Mouse (Mus musculus): ENCODE data around the gene Slc46a1. TPM values are rescaled to one million over a fixed set of nuclear protein-coding genes. Genes with fewer than 3 reads are reported as not detected.

Gene Slc46a1
- polyA plus RNA-seq, 1 experiment from 2014 or later = 7.2 TPM

- peak overlapping the region; percentile 93; the same call in 1 of the 2 replicates for H3K27ac ChIP-seq (ENCODE audit: low read length)
- no peak for ATAC-seq (replicated peaks; ENCODE audit: extremely low read depth, insufficient read depth, low FRiP score)
- peak overlapping the region; percentile 84 for H3K4me3 ChIP-seq (ENCODE audit: low read length)
- 45% methylated on average over 9 of the region's 9 CpGs for WGBS
- peak overlapping the region; percentile 97 for H3K4me2 ChIP-seq (ENCODE audit: low read depth, low read length)
- peak overlapping the region; percentile 88 for H3K9ac ChIP-seq (ENCODE audit: low read length)
- H3K9me3 ChIP-seq (replicated peaks; ENCODE audit: control insufficient read depth, low read length) = no peaks in the 10 kb centered on the region
- H3K36me3 ChIP-seq (ENCODE audit: control insufficient read depth, insufficient read depth) = no peaks in the 10 kb centered on the region
- H3K4me1 ChIP-seq (ENCODE audit: control insufficient read depth, insufficient read depth, low read length) = peaks cover 10% of the 10 kb centered on the region
- no peaks in the 10 kb centered on the region for H3K27me3 ChIP-seq (ENCODE audit: control insufficient read depth, insufficient read depth, low read length)
Measured at GRCm38 (mm10) chr11:78465116-78465515, 381 bp upstream of the Slc46a1 start.

- no peaks in the 10 kb centered on the region for H3K9me3 ChIP-seq (replicated peaks; ENCODE audit: control insufficient read depth, low read length)
- peak overlapping the region; percentile 93 for H3K27ac ChIP-seq (ENCODE audit: low read length)
- no peak for ATAC-seq (replicated peaks; ENCODE audit: extremely low read depth, insufficient read depth, low FRiP score)
- H3K36me3 ChIP-seq (ENCODE audit: control insufficient read depth, insufficient read depth) = no peaks in the 10 kb centered on the region
- H3K4me2 ChIP-seq (ENCODE audit: low read depth, low read length) = peak overlapping the region; percentile 97
- H3K9ac ChIP-seq (ENCODE audit: low read length) = peak overlapping the region; percentile 88
- WGBS = 73% methylated on average over 23 of the region's 23 CpGs
- peak overlapping the region; percentile 84 for H3K4me3 ChIP-seq (ENCODE audit: low read length)
- no peaks in the 10 kb centered on the region for H3K27me3 ChIP-seq (ENCODE audit: control insufficient read depth, insufficient read depth, low read length)
- H3K4me1 ChIP-seq (ENCODE audit: control insufficient read depth, insufficient read depth, low read length) = peaks cover 10% of the 10 kb centered on the region
Measured at GRCm38 (mm10) chr11:78466242-78466912, 880 bp downstream of the Slc46a1 start.

- Histone ChIP-seq H3K4me1 (ENCODE audit: control insufficient read depth, insufficient read depth, low read length) (peaks cover 10% of the 10 kb centered on the region), H3K9me3 (replicated peaks; ENCODE audit: control insufficient read depth, low read length) (no peaks in the 10 kb centered on the region), H3K4me3 (ENCODE audit: low read length) (no peak overlapping the region), H3K27me3 (ENCODE audit: control insufficient read depth, insufficient read depth, low read length) (no peaks in the 10 kb centered on the region), H3K36me3 (ENCODE audit: control insufficient read depth, insufficient read depth) (no peaks in the 10 kb centered on the region), H3K4me2 (ENCODE audit: low read depth, low read length) (no peak overlapping the region), H3K9ac (ENCODE audit: low read length) (no peak overlapping the region), H3K27ac (ENCODE audit: low read length) (no peak overlapping the region)
- no peak for ATAC-seq (replicated peaks; ENCODE audit: extremely low read depth, insufficient read depth, low FRiP score)
- WGBS = 67% methylated on average over 7 of the region's 7 CpGs
Measured at GRCm38 (mm10) chr11:78467515-78467914, 2.0 kb downstream of the Slc46a1 start.

DNA sequence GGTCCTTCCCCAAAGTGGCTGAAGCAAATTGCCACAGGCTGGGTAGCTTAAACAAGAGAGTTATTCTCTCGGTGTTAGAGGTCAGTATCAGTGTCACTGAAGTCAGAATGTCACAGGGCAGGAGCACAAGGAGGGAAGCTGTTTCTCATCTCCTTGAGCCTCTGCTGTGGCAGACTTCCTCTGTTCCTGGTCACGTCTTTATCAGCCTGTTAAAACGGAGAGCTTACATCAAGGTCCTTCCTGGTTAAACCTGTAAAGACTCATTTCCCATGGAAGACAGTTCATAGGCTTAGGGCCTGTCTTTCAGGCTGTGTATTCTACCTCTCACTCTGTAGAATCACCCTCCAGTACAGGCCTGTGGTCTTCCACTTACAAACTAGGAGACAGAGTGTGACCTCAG is 2.4 kb downstream of the Slc46a1 start:
- WGBS = 45% methylated on average over 3 of the region's 3 CpGs
- Histone ChIP-seq H3K4me1 (ENCODE audit: control insufficient read depth, insufficient read depth, low read length) (peaks cover 10% of the 10 kb centered on the region), H3K36me3 (ENCODE audit: control insufficient read depth, insufficient read depth) (no peaks in the 10 kb centered on the region), H3K27ac (ENCODE audit: low read length) (no peak overlapping the region), H3K27me3 (ENCODE audit: control insufficient read depth, insufficient read depth, low read length) (no peaks in the 10 kb centered on the region), H3K9me3 (replicated peaks; ENCODE audit: control insufficient read depth, low read length) (no peaks in the 10 kb centered on the region), H3K4me2 (ENCODE audit: low read depth, low read length) (no peak overlapping the region), H3K9ac (ENCODE audit: low read length) (no peak overlapping the region), H3K4me3 (ENCODE audit: low read length) (no peak overlapping the region)
- ATAC-seq (replicated peaks; ENCODE audit: extremely low read depth, insufficient read depth, low FRiP score) = no peak

DNA sequence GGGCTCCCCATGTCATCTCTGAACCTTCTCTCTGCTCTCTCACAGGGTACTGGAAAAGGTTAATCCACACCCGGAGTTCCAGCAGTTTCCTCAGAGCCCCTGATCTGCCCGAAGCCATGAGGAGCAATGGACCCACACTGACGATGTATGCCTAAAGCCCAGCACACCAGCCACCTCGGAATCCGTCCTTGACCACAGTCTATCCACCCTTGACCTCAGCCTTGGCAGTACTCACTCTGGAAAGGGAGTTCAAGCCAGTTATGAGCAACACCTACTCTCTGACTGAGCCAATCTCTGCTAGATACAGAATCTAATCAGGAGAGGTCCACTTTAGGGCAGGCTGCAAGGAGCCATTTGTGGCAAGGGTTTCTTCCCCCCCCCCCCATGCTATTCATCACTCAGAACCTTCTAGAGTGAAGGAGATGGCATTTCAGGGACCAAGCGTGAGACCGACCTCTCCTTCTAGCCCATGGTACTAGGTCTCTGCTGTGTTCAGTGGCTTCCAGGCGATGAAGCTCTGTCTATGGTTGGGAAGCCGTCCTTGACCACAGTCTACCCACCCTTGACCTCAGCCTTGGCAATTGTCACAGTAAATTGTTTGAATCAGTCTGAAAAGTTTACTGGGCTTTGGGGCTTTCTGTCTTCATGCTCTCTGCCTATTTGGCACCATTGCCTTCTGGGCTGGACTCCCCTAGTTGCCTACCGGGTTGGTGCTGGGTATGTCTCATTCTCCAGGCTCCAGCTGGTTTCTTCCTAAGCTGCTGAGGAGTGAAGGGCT is 6.0 kb downstream of the Slc46a1 start:
- no peak overlapping the region for H3K27ac ChIP-seq (ENCODE audit: low read length)
- ATAC-seq (replicated peaks; ENCODE audit: extremely low read depth, insufficient read depth, low FRiP score) = no peak
- H3K9me3 ChIP-seq (replicated peaks; ENCODE audit: control insufficient read depth, low read length) = no peaks in the 10 kb centered on the region
- WGBS = 81% methylated on average over 10 of the region's 10 CpGs
- no peaks in the 10 kb centered on the region; the same call in 1 of the 2 replicates for H3K4me1 ChIP-seq (ENCODE audit: control insufficient read depth, insufficient read depth, low read length)
- no peaks in the 10 kb centered on the region for H3K27me3 ChIP-seq (ENCODE audit: control insufficient read depth, insufficient read depth, low read length)
- no peaks in the 10 kb centered on the region for H3K36me3 ChIP-seq (ENCODE audit: control insufficient read depth, insufficient read depth)
- H3K9ac ChIP-seq (ENCODE audit: low read length) = no peak overlapping the region
- no peak overlapping the region for H3K4me3 ChIP-seq (ENCODE audit: low read length)
- H3K4me2 ChIP-seq (ENCODE audit: low read depth, low read length) = no peak overlapping the region

DNA sequence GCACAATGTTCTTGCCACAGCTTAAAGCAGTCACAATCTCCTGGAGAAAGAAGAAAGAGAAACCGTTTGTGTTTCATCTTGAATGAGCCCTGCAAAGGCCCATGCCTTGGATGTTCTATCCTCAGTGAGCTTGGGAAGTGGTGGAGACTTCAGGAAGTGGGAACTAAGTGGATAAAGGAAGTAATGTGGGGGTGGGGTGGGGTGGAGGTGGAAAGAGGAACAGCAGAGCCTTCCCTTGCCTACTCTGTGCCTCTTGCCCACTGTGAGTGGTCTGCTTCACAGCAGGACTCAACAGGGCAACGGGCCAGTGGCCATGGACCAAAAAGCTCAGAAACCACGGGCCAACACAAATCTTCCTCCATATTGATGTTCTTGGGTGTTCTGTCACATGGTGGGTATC is 9.8 kb downstream of the Slc46a1 start:
- H3K27ac ChIP-seq (ENCODE audit: low read length) = no peak overlapping the region
- H3K4me2 ChIP-seq (ENCODE audit: low read depth, low read length) = no peak overlapping the region
- no peaks in the 10 kb centered on the region for H3K27me3 ChIP-seq (ENCODE audit: control insufficient read depth, insufficient read depth, low read length)
- no peak overlapping the region for H3K9ac ChIP-seq (ENCODE audit: low read length)
- no peaks in the 10 kb centered on the region for H3K36me3 ChIP-seq (ENCODE audit: control insufficient read depth, insufficient read depth)
- H3K9me3 ChIP-seq (replicated peaks; ENCODE audit: control insufficient read depth, low read length) = no peaks in the 10 kb centered on the region
- no peak overlapping the region for H3K4me3 ChIP-seq (ENCODE audit: low read length)
- no peaks in the 10 kb centered on the region for H3K4me1 ChIP-seq (ENCODE audit: control insufficient read depth, insufficient read depth, low read length)
- 80% methylated on average over 3 of the region's 3 CpGs for WGBS
- no peak for ATAC-seq (replicated peaks; ENCODE audit: extremely low read depth, insufficient read depth, low FRiP score)

- no peak overlapping the region for H3K4me3 ChIP-seq (ENCODE audit: low read length)
- H3K4me2 ChIP-seq (ENCODE audit: low read depth, low read length) = no peak overlapping the region
- 43% methylated on average over 7 of the region's 7 CpGs for WGBS
- no peak for ATAC-seq (replicated peaks; ENCODE audit: extremely low read depth, insufficient read depth, low FRiP score)
- H3K27ac ChIP-seq (ENCODE audit: low read length) = no peak overlapping the region
- no peak overlapping the region for H3K9ac ChIP-seq (ENCODE audit: low read length)
- no peaks in the 10 kb centered on the region for H3K36me3 ChIP-seq (ENCODE audit: control insufficient read depth, insufficient read depth)
- no peaks in the 10 kb centered on the region for H3K9me3 ChIP-seq (replicated peaks; ENCODE audit: control insufficient read depth, low read length)
- H3K27me3 ChIP-seq (ENCODE audit: control insufficient read depth, insufficient read depth, low read length) = peaks cover 45% of the 10 kb centered on the region
- H3K4me1 ChIP-seq (ENCODE audit: control insufficient read depth, insufficient read depth, low read length) = no peaks in the 10 kb centered on the region
Measured at GRCm38 (mm10) chr11:78483639-78484038, 18.1 kb downstream of the Slc46a1 start.

GRCm38 (mm10) chr11:78488168-78488567 is 22.7 kb downstream of the Slc46a1 start:
- 3% methylated on average over 8 of the region's 8 CpGs for WGBS
- H3K9me3 ChIP-seq (replicated peaks; ENCODE audit: control insufficient read depth, low read length) = no peaks in the 10 kb centered on the region
- H3K4me3 ChIP-seq (ENCODE audit: low read length) = no peak overlapping the region
- peaks cover 3% of the 10 kb centered on the region for H3K4me1 ChIP-seq (ENCODE audit: control insufficient read depth, insufficient read depth, low read length)
- H3K27me3 ChIP-seq (ENCODE audit: control insufficient read depth, insufficient read depth, low read length) = peaks cover 74% of the 10 kb centered on the region
- H3K9ac ChIP-seq (ENCODE audit: low read length) = no peak overlapping the region
- no peaks in the 10 kb centered on the region for H3K36me3 ChIP-seq (ENCODE audit: control insufficient read depth, insufficient read depth)
- H3K4me2 ChIP-seq (ENCODE audit: low read depth, low read length) = no peak overlapping the region
- no peak for ATAC-seq (replicated peaks; ENCODE audit: extremely low read depth, insufficient read depth, low FRiP score)
- no peak overlapping the region for H3K27ac ChIP-seq (ENCODE audit: low read length)

- 13% methylated on average over 48 of the region's 48 CpGs for WGBS
- Histone ChIP-seq H3K9ac (ENCODE audit: low read length) (no peak overlapping the region), H3K4me1 (ENCODE audit: control insufficient read depth, insufficient read depth, low read length) (peaks cover 3% of the 10 kb centered on the region), H3K27me3 (ENCODE audit: control insufficient read depth, insufficient read depth, low read length) (peaks cover 74% of the 10 kb centered on the region), H3K36me3 (ENCODE audit: control insufficient read depth, insufficient read depth) (no peaks in the 10 kb centered on the region), H3K4me2 (ENCODE audit: low read depth, low read length) (peak overlapping the region; percentile 48), H3K27ac (ENCODE audit: low read length) (no peak overlapping the region), H3K9me3 (replicated peaks; ENCODE audit: control insufficient read depth, low read length) (no peaks in the 10 kb centered on the region), H3K4me3 (ENCODE audit: low read length) (peak overlapping the region; percentile 26)
- ATAC-seq (replicated peaks; ENCODE audit: extremely low read depth, insufficient read depth, low FRiP score) = no peak; the same call in 1 of the 2 replicates
Measured at GRCm38 (mm10) chr11:78490781-78491241, 25.3 kb downstream of the Slc46a1 start.

Data from heart, embryonic 16.5 days (tissue).